Mouse (Mus musculus): ENCODE data around the gene Ern1. TPM values are rescaled to one million over a fixed set of nuclear protein-coding genes. Genes with fewer than 3 reads are reported as not detected.

Gene Ern1
- total RNA-seq (2021): 10 to 100 TPM; 54.8 to 63.0 TPM
- long read RNA-seq, experiment 1, full-length matches to known transcripts: 3 of 11 reads
- long read RNA-seq, experiment 1, partial matches to known transcripts: 2 of 11 reads
- long read RNA-seq, experiment 1, other reads (novel, unspliced or antisense): 6 of 11 reads
- long read RNA-seq, experiment 2, full-length matches to known transcripts: 3 of 12 reads
- long read RNA-seq, experiment 2, partial matches to known transcripts: 2 of 12 reads
- long read RNA-seq, experiment 2, other reads (novel, unspliced or antisense): 7 of 12 reads

DNA sequence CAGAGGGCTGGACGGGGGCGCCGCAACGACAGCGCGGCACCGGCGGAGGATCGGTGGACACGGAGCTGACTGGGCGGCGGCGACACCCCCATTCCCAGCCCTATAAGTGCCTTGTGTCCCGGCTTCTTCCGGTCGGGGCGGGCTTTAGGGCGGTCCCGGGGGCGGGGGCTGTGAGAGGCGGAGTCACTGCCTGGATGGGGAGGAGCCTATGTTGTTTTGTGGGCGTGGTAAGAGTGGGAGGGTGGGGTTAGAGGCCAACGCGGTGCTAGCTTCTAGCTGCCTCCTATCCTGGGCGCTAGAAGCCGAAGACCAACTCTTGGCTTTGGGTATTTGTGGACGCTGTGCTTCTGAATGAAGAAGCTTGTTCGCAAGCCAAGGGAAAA lies at the start of gene Ern1:
Gene Ern1 (minus strand): TSS at position 120 of the 383 bp plus-strand sequence.
- DNase-seq: peak; percentile 99

DNA sequence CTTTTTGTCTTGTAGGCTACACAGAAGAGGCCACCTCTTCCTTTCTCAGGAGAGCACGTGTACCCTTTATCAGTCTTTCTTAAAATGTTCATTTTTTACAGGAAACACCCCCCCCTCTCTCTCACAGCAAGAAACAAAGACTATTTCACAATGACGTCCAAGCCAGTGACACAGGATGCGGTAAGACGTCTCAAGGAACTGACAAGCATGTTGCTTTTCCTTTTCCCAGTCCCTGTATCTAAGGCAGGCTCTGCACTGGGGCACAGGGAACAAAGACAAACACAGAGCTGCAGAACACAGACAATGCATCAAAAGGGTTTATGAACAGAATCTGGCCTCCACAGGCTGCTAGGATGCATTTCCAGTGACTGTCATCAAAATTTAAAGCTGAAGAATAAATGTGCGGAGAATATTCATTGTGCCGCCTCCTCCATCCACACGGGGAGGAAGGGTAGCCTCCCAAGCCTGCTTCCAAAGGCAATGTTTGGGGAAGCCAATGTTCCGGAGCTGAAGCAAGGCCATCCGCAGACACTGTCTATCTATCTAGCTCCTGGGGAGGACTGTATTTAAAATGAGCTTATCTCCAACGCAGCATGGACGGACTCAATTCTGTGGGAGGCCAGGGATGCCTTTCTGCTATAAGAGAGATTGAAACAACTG lies 48.7 kb upstream of the Ern1 start:
- no peak for DNase-seq

DNA sequence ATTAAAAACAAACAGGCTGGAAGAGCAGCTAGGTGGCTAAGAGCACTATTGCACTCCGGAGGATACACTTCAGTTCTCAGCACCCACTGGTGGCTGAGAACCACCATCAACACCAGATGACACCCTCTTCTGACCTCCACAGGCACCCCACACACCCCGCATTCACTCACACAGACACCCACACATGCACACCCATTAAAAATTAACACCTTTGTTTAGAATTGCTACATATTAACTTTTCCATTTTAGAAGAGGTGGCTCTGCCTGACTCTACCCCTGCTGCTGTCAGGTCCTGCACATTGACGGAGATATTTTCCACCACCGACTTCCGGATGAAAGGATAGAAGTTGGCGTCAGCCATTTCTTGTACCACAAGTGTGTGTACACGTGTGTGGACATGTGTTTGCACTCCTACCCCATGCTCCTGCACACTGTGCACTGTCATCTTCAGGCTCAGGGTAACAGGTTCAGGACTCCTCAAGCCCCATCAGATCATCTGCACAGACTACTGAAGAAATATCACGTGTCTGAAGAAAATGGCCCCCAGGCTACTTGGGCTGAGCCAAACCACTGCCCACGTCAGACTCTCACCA lies 48.1 kb upstream of the Ern1 start:
- no peak for DNase-seq

GRCm38 (mm10) chr11:106532248-106532790 lies 44.7 kb upstream of the Ern1 start:
- no peak for DNase-seq

- DNase-seq: no peak
Measured at GRCm38 (mm10) chr11:106529786-106530185, 42.1 kb upstream of the Ern1 start.

- DNase-seq: no peak
Measured at GRCm38 (mm10) chr11:106529113-106529512, 41.5 kb upstream of the Ern1 start.

- no peak for DNase-seq
Measured at GRCm38 (mm10) chr11:106527926-106528325, 40.3 kb upstream of the Ern1 start.

- no peak for DNase-seq
Measured at GRCm38 (mm10) chr11:106527147-106527821, 39.6 kb upstream of the Ern1 start.

DNA sequence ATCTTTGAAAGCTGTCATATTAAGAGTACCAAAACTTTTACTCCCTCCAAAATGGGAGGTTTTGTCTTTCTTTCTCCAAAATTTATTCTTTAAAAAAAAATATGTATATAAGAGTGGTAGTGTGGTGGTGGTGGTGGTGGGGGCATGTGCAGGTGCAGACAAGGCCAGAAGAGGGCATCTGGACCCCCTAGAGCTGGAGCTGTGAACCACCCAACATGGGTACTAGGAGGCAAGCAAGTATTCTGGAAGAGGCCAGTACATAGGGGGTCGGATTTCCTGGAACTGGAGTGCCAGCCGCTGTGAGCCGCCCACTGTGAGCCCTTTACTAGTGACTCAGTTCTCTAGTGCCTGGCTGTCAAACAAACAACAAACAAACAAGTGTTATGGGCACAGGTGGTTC lies 34.9 kb upstream of the Ern1 start:
- no peak for DNase-seq

DNA sequence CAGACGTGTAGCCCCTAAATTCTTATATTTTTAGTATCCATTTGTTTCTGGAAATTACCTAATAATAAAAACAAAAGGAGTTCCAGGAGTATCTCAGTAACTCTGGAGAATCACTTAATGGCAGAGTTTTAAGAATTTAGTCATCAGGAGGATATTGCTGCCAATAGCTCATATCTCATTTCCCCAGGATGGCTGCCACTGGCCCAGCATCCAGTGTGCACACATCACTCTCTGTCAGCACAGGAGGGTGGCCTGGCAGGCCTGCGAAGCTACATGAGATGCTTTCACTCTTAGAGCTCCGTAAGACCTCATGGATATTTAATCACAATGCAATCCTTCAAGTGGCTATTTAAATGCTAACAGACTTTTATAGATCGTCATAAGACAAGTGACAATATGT lies 34.0 kb upstream of the Ern1 start:
- no peak for DNase-seq

DNA sequence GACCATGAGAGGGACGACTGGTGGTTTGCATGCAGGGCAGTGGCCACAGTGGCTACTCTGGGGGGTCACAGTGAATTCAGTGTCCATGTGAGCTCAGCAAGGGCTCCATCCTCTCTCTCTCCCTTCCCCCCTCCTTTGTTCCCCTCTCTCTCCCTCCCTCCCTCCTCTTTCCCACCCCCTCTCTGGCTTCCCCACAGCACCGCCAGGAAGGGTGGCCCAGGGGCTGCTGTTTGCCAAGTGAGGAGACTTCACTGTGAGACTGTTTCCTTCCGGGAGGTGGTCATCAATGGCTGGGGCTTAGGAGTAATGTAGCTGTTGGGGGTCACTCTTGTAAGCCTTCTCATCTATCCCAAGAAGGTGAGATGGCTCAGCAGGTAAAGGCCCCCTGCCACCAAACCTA lies 32.8 kb upstream of the Ern1 start:
- no peak for DNase-seq

- DNase-seq: no peak
Measured at GRCm38 (mm10) chr11:106519519-106519918, 31.9 kb upstream of the Ern1 start.

DNA sequence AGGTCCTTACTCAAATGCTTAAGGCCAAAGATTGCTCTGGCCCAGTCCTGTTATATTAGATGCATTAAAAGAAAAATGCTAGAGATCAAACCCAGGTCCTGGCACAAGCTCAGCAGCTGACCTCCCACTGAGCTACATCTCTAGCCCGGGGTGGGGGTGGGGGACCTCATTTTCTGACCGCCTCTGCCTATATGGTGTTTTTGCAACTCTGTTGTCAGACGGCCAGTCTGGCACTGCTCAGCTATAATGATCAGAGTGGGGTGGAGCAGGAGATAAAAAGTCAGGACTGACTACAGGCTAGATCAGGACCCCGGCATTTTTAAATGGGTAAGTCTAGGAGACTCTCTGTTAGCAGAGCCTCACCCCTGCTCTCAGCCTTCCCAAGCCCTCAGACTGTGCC lies 30.7 kb upstream of the Ern1 start:
- no peak for DNase-seq

GRCm38 (mm10) chr11:106515079-106515745 lies 27.6 kb upstream of the Ern1 start:
- no peak for DNase-seq

GRCm38 (mm10) chr11:106514446-106514845 lies 26.8 kb upstream of the Ern1 start:
- DNase-seq: no peak

- peak; percentile 74 for DNase-seq
Measured at GRCm38 (mm10) chr11:106513166-106513565, 25.5 kb upstream of the Ern1 start.

DNA sequence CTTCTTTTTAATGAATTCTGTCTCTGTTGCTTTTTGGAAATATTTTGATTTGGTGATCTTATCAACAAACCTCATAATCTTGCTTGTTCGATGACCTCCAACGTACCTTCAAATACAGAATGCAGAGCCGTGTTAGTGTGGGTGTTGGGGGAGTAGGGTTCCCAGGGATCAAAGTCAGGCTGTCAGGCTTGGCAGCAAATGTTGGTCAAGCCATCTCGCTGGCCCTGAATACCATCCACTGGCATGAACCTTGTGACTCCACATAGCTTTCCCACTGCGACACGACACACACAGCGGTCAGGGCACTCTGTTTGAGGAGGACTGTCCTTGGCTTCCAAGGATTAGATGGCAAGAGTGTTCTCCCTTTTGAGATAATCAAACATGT lies 24.3 kb upstream of the Ern1 start:
- DNase-seq: no peak

DNA sequence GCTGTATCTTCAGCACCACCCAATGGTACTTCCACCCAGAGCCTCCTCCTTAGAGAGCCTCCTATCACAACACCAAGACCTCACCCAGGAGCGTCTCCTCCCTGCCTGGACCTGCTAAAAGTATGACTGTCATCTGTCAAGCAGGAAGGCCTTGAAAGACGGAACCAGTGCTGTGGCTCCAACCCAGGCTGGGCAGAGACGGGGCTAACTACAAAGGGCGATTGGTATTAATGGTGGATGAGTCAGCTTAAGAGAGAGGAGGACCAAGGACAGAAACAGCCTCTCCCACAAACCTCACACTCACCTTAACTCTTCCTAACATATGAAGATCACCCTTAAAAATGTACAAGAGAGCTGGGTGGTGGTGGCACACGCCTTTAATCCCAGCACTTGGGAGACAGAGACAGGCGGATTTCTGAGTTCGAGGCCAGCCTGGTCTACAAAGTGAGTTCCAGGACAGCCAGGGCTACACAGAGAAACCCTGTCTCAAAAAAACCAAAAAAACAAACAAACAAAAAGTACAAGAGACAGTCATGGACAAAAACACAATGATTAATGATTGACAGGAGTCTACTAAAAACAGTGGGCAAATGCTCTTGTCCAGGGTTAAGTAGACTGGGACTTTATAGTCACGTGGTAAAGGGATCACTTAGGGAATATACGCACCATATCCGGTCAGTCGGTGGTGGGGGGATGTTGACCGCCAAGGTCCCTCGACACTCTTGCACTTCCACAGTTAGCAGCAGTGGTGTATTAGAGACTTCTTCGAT lies 23.8 kb upstream of the Ern1 start:
- DNase-seq: peak; percentile 40

DNA sequence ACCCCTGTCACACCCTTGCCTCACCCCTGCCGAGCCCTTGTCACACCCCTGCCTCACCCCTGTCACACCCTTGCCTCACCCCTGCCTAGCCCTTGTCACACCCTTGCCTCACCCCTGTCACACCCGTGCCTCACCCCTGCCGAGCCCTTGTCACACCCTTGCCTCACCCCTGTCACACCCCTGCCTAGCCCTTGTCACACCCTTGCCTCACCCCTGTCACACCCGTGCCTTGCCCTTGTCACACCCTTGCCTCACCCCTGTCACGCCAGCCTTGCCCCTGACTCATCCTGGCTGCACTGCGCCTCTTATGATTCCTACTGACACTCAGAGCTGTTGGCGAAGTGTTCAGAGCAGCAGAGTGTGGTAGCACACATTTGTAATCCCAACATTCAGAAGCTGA lies 20.0 kb upstream of the Ern1 start:
- no peak for DNase-seq

DNA sequence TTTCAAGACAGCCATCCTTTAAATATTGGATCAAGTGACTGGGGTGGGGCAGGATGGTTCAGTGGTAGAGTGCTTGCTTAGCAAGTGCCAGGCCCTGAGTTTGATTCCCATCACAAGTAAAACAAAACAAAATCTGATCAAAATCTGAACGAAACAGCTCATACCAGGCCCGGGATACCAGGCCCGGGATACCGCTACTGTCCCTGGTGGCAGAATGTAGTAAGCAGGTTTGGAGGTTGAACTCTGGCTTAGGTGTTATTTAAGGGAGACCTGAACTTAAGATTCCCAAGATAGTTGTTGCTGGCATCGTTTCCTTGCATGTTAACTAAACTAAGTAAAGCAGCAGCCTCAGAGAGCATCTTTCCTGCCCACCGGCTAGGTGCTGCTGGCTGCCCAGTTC lies 18.6 kb upstream of the Ern1 start:
- DNase-seq: no peak

DNA sequence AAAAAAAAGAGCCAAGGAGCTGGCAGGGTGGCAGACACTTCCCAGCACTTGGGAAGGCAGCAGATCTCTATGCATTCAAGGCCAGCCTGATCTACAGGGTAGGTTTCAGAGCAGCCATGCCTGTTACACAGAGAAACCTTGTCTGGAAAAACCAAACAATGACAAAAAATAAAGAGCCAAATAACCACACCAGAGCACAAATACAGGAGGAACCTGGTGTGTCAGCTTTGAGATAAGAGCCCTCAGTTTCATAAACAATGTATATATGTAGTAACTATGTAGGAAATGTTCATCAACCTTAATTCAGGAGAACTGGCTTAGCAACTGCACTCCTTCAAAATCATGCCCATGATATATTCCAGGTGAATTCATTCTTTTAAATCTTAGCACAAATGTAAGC lies 16.5 kb upstream of the Ern1 start:
- DNase-seq: no peak

GRCm38 (mm10) chr11:106503425-106503717 lies 15.7 kb upstream of the Ern1 start:
- no peak for DNase-seq

All from adrenal gland, postnatal 10 days (tissue).